Mouse (Mus musculus) hindbrain, embryonic 16.5 days (tissue): Measurements from ENCODE around the gene Thsd7b. TPM values are rescaled to one million over a fixed set of nuclear protein-coding genes. Genes with fewer than 3 reads are reported as not detected.

Source experiments
- ATAC-seq: fragments of 200-750 bp; cut with Nextera tagmentation; 2 replicates; pipeline ENCODE4 v1.8.0; 2017; ENCODE audit warnings: moderate TSS enrichment, moderate library complexity
- H3K27ac ChIP-seq: fragments of 300-500 bp; sonication (generic); 2 replicates; pipeline ENCODE4 v1.5.1; 2014; ENCODE audit warnings: low read depth, mild to moderate bottlenecking, control low read depth, low read length, moderate library complexity
- H3K27me3 ChIP-seq: fragments of 300-500 bp; sonication (generic); replicated peaks from 2 replicates; pipeline ENCODE4 v1.6.1; 2014; ENCODE audit warnings: low read length; ENCODE audit not compliant: control insufficient read depth, insufficient read depth
- H3K36me3 ChIP-seq: fragments of 300-500 bp; sonication (generic); 2 replicates; pipeline ENCODE4 v1.6.1; 2014; ENCODE audit warnings: mild to moderate bottlenecking, low read length, moderate library complexity, mixed read lengths; ENCODE audit not compliant: control insufficient read depth, insufficient read depth
- H3K4me1 ChIP-seq: fragments of 300-500 bp; sonication (generic); 2 replicates; pipeline ENCODE4 v1.6.1; 2014; ENCODE audit warnings: low read depth, low read length; ENCODE audit not compliant: control insufficient read depth, insufficient read depth
- H3K4me2 ChIP-seq: fragments of 300-500 bp; sonication (generic); 2 replicates; pipeline ENCODE4 v1.6.1; 2014; ENCODE audit warnings: mild to moderate bottlenecking, low read length, control low read depth, moderate library complexity
- H3K4me3 ChIP-seq: fragments of 300-500 bp; sonication (generic); 2 replicates; pipeline ENCODE4 v1.5.1; 2014; ENCODE audit warnings: mild to moderate bottlenecking, low read length, control low read depth, moderate library complexity
- H3K9ac ChIP-seq: fragments of 300-500 bp; sonication (generic); 2 replicates; pipeline ENCODE4 v1.6.1; 2014; ENCODE audit warnings: low read depth, mild to moderate bottlenecking, control low read depth, low read length, moderate library complexity
- H3K9me3 ChIP-seq: fragments of 300-500 bp; sonication (generic); 2 replicates; pipeline ENCODE4 v1.6.1; 2014; ENCODE audit warnings: mild to moderate bottlenecking, low read length, moderate library complexity; ENCODE audit not compliant: control insufficient read depth
- WGBS: fragments of 180-500 bp; shearing (Covaris S2); extraction: QIAGEN DNeasy Blood & Tissue Kit; methylation state at CpG from one replicate; pipeline ENCODE4 v1.1.7; 2014; 5-methylcytosine and 5-hydroxymethylcytosine counted together
- polyA plus RNA-seq: library from polyadenylated mRNA; unstranded; fragments of >200 nt; fragmentation: Nextera tagmentation; extraction: Ambion mirVana; gene quantifications from 2 replicates; pipeline ENCODE4 v1.2.1, GENCODE M21; 2015

Thsd7b gene
- polyA plus RNA-seq: 13.2 and 14.7 TPM in 2 replicates

GRCm38 (mm10) chr1:129272982-129273937, at the start of gene Thsd7b:
TSS of gene Thsd7b (plus strand) at chr1:129273302.
- WGBS: under 1% methylated on average over 43 of the region's 45 CpGs
- H3K4me2 ChIP-seq: peak within 1 kb of the TSS; percentile 90

GRCm38 (mm10) chr1:129244292-129244691, 28.8 kb upstream of the Thsd7b start:
- no peaks in the 10 kb centered on the region for H3K4me1 ChIP-seq
- no peak overlapping the region for H3K4me3 ChIP-seq
- no peak overlapping the region for H3K4me2 ChIP-seq
- ATAC-seq: no peak
- H3K27ac ChIP-seq: no peak overlapping the region
- H3K9me3 ChIP-seq: no peaks in the 10 kb centered on the region
- WGBS: 52% methylated on average over 3 of the region's 3 CpGs
- no peak overlapping the region for H3K9ac ChIP-seq
- H3K27me3 ChIP-seq: no peaks in the 10 kb centered on the region
- H3K36me3 ChIP-seq: no peaks in the 10 kb centered on the region

More at GRCm38 (mm10) chr1:129272982-129273937, at the start of gene Thsd7b:
- Histone ChIP-seq H3K4me1 (peaks cover 10% of the 10 kb centered on the region; the same call in 1 of the 2 replicates), H3K4me3 (peak within 1 kb of the TSS; percentile 62), H3K36me3 (no peaks in the 10 kb centered on the region), H3K27ac (peak within 1 kb of the TSS; percentile 24; the same call in 1 of the 2 replicates), H3K9ac (peak within 1 kb of the TSS; percentile 82), H3K27me3 (no peaks in the 10 kb centered on the region), H3K9me3 (no peaks in the 10 kb centered on the region)
- ATAC-seq: peak; percentile 88

- no peak overlapping the region for H3K4me2 ChIP-seq
- no peak for ATAC-seq
- H3K36me3 ChIP-seq: no peaks in the 10 kb centered on the region
- H3K27me3 ChIP-seq: no peaks in the 10 kb centered on the region
- no peak overlapping the region for H3K27ac ChIP-seq
- no peaks in the 10 kb centered on the region for H3K4me1 ChIP-seq
- WGBS: 76% methylated on average over 6 of the region's 6 CpGs
- no peak overlapping the region for H3K4me3 ChIP-seq
- H3K9ac ChIP-seq: no peak overlapping the region
- H3K9me3 ChIP-seq: no peaks in the 10 kb centered on the region
Measured at GRCm38 (mm10) chr1:129250704-129251443, 22.2 kb upstream of the Thsd7b start.

- no peak overlapping the region for H3K27ac ChIP-seq
- no peaks in the 10 kb centered on the region for H3K36me3 ChIP-seq
- ATAC-seq: no peak
- H3K9ac ChIP-seq: no peak overlapping the region
- WGBS: 95% methylated on average over 3 of the region's 3 CpGs
- no peaks in the 10 kb centered on the region for H3K27me3 ChIP-seq
- H3K4me2 ChIP-seq: no peak overlapping the region
- no peaks in the 10 kb centered on the region for H3K4me1 ChIP-seq
- H3K4me3 ChIP-seq: no peak overlapping the region
- H3K9me3 ChIP-seq: no peaks in the 10 kb centered on the region
Measured at GRCm38 (mm10) chr1:129266684-129267083, 6.4 kb upstream of the Thsd7b start.

- no peak for ATAC-seq
Measured at GRCm38 (mm10) chr1:129304173-129304572, 31.1 kb downstream of the Thsd7b start.

DNA sequence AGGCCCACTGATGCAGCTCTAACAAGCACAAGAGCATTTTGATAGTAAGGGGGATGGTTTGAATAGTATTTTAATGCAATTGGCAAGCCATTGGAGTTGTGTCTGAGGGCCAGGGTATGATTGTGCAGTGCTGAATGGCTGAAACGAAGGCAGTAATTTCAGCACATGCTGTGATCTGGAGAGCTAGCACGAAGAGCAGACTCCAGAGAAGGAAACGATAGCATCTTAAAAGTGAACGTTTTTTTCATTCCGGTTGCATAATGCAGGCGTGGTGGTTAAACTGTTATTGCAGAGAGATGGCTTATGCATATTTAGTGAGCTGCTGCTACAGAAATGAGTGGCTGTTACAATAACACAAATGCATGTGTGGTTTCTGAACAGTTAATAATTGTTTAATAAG, 51.3 kb downstream of the Thsd7b start:
- Histone ChIP-seq H3K27ac (no peak overlapping the region), H3K9me3 (no peaks in the 10 kb centered on the region), H3K4me2 (no peak overlapping the region; the same call in 1 of the 2 replicates), H3K27me3 (no peaks in the 10 kb centered on the region), H3K9ac (no peak overlapping the region), H3K4me3 (no peak overlapping the region), H3K4me1 (no peaks in the 10 kb centered on the region), H3K36me3 (no peaks in the 10 kb centered on the region)
- ATAC-seq: no peak
- WGBS: 52% methylated on average over 6 of the region's 6 CpGs

More at GRCm38 (mm10) chr1:129304173-129304572, 31.1 kb downstream of the Thsd7b start:
- no peak overlapping the region for H3K4me3 ChIP-seq
- H3K4me1 ChIP-seq: no peaks in the 10 kb centered on the region
- no peak overlapping the region for H3K4me2 ChIP-seq
- no peaks in the 10 kb centered on the region for H3K27me3 ChIP-seq
- H3K9me3 ChIP-seq: peaks cover 5% of the 10 kb centered on the region; the same call in 1 of the 2 replicates
- no peak overlapping the region for H3K9ac ChIP-seq
- no peak overlapping the region for H3K27ac ChIP-seq
- WGBS: 91% methylated on average over 1 of the region's 1 CpGs
- H3K36me3 ChIP-seq: no peaks in the 10 kb centered on the region

- Histone ChIP-seq H3K36me3 (no peaks in the 10 kb centered on the region), H3K9me3 (no peaks in the 10 kb centered on the region), H3K9ac (no peak overlapping the region), H3K27me3 (no peaks in the 10 kb centered on the region), H3K4me3 (no peak overlapping the region), H3K4me2 (no peak overlapping the region; the same call in 1 of the 2 replicates), H3K4me1 (no peaks in the 10 kb centered on the region), H3K27ac (no peak overlapping the region)
- WGBS: 64% methylated on average over 2 of the region's 2 CpGs
- ATAC-seq: no peak
Measured at GRCm38 (mm10) chr1:129324798-129325197, 51.7 kb downstream of the Thsd7b start.

DNA sequence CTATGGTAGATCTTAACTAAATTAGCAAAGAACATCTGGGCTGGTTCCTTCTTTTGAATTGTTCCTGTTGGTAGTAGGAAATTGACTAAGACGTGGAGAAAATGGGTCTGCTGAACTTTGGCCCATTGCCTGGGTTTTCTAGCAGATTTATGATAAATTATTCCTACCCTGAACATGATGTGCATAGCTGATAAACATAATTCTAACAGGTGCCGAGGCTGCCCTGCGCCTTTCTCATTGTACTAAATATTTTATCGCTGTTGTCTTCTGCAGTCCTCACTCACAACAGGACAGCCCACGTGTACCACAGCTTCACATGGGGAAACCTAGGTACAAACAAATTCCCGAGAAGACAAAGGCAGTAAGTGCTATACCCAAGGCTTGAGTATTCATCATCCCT, 83.5 kb downstream of the Thsd7b start:
- Histone ChIP-seq H3K4me3 (no peak overlapping the region), H3K27me3 (no peaks in the 10 kb centered on the region), H3K9ac (no peak overlapping the region), H3K27ac (no peak overlapping the region), H3K4me1 (no peaks in the 10 kb centered on the region), H3K36me3 (no peaks in the 10 kb centered on the region), H3K4me2 (no peak overlapping the region), H3K9me3 (no peaks in the 10 kb centered on the region)
- ATAC-seq: no peak
- 49% methylated on average over 6 of the region's 6 CpGs for WGBS

GRCm38 (mm10) chr1:129357378-129357777, 84.3 kb downstream of the Thsd7b start:
- 29% methylated on average over 2 of the region's 2 CpGs for WGBS
- Histone ChIP-seq H3K4me2 (no peak overlapping the region), H3K4me3 (no peak overlapping the region), H3K9me3 (no peaks in the 10 kb centered on the region), H3K4me1 (no peaks in the 10 kb centered on the region), H3K27me3 (no peaks in the 10 kb centered on the region), H3K36me3 (no peaks in the 10 kb centered on the region), H3K9ac (no peak overlapping the region), H3K27ac (no peak overlapping the region)
- ATAC-seq: peak; percentile 79; the same call in 1 of the 2 replicates
